Mouse (Mus musculus) lung, embryonic 15.5 days (tissue): ENCODE results near the gene Tcte1. TPM values are rescaled to one million over a fixed set of nuclear protein-coding genes. Genes with fewer than 3 reads are reported as not detected.

ENCODE experiments used
- ATAC-seq: fragments of 200-750 bp; cut with Nextera tagmentation; 2 replicates; pipeline ENCODE4 v1.8.0; 2017; ENCODE audit warnings: moderate number of reproducible peaks, borderline replicate concordance; ENCODE audit not compliant: low FRiP score, low TSS enrichment; ENCODE audit errors: extremely low read depth
- H3K27ac ChIP-seq: fragments of 300-500 bp; sonication (generic); 2 replicates; pipeline ENCODE4 v1.5.1; 2015; ENCODE audit warnings: moderate library complexity, mild to moderate bottlenecking, inconsistent platforms
- H3K27me3 ChIP-seq: fragments of 300-500 bp; sonication (generic); 2 replicates; pipeline ENCODE4 v1.6.1; 2015; ENCODE audit warnings: inconsistent platforms
- H3K36me3 ChIP-seq: fragments of 300-500 bp; sonication (generic); 2 replicates; pipeline ENCODE4 v1.6.1; 2015; ENCODE audit warnings: inconsistent platforms
- H3K4me1 ChIP-seq: fragments of 300-500 bp; sonication (generic); 2 replicates; pipeline ENCODE4 v1.6.1; 2015; ENCODE audit warnings: inconsistent platforms
- H3K4me2 ChIP-seq: fragments of 300-500 bp; sonication (generic); 2 replicates; pipeline ENCODE4 v1.6.1; 2015; ENCODE audit warnings: inconsistent platforms, mild to moderate bottlenecking, moderate library complexity
- H3K4me3 ChIP-seq: fragments of 300-500 bp; sonication (generic); 2 replicates; pipeline ENCODE4 v1.5.1; 2015; ENCODE audit warnings: mild to moderate bottlenecking, inconsistent platforms
- H3K9ac ChIP-seq: fragments of 300-500 bp; sonication (generic); 2 replicates; pipeline ENCODE4 v1.6.1; 2015; ENCODE audit warnings: inconsistent platforms
- H3K9me3 ChIP-seq: fragments of 300-500 bp; sonication (generic); 2 replicates; pipeline ENCODE4 v1.6.1; 2016; ENCODE audit warnings: inconsistent platforms
- WGBS: fragments of 180-500 bp; shearing (Covaris S2); methylation state at CpG from one replicate; pipeline ENCODE4 v1.1.7; 2015; 5-methylcytosine and 5-hydroxymethylcytosine counted together
- polyA plus RNA-seq: library from polyadenylated mRNA; unstranded; fragments of >200 nt; fragmentation: Nextera tagmentation; extraction: Ambion mirVana; gene quantifications from 2 replicates; pipeline ENCODE4 v1.2.1, GENCODE M21; 2015

Gene Tcte1
- polyA plus RNA-seq, 1 experiment from 2014 or later = 0.82 TPM

- H3K4me1 ChIP-seq = no peaks in the 10 kb centered on the region
- H3K4me3 ChIP-seq = no peak overlapping the region
- no peaks in the 10 kb centered on the region for H3K27me3 ChIP-seq
- ATAC-seq = no peak
- no peaks in the 10 kb centered on the region for H3K9me3 ChIP-seq
- 0 out of 2 replicates have a peak, but pooled peaks cover 6% of the 10 kb centered on the region for H3K36me3 ChIP-seq
- H3K27ac ChIP-seq = no peak overlapping the region
- WGBS = 39% methylated on average over 8 of the region's 8 CpGs
- no peak overlapping the region for H3K9ac ChIP-seq
- H3K4me2 ChIP-seq = no peak overlapping the region
Observed at GRCm38 (mm10) chr17:45516488-45516887, 6.7 kb upstream of the Tcte1 start.

- Histone ChIP-seq H3K36me3 (0 out of 2 replicates have a peak, but pooled peaks cover 6% of the 10 kb centered on the region), H3K4me2 (no peak overlapping the region), H3K27ac (no peak overlapping the region), H3K4me3 (no peak overlapping the region), H3K9ac (no peak overlapping the region), H3K27me3 (no peaks in the 10 kb centered on the region), H3K9me3 (no peaks in the 10 kb centered on the region), H3K4me1 (no peaks in the 10 kb centered on the region)
- WGBS = 87% methylated on average over 21 of the region's 21 CpGs
- ATAC-seq = no peak
Observed at GRCm38 (mm10) chr17:45517135-45517534, 6.1 kb upstream of the Tcte1 start.

GRCm38 (mm10) chr17:45517549-45518215 lies 5.6 kb upstream of the Tcte1 start:
- ATAC-seq = no peak
- Histone ChIP-seq H3K27ac (no peak overlapping the region), H3K27me3 (no peaks in the 10 kb centered on the region), H3K4me1 (0 out of 2 replicates have a peak, but pooled peaks cover 4% of the 10 kb centered on the region), H3K36me3 (0 out of 2 replicates have a peak, but pooled peaks cover 6% of the 10 kb centered on the region), H3K9me3 (no peaks in the 10 kb centered on the region), H3K9ac (no peak overlapping the region), H3K4me3 (no peak overlapping the region), H3K4me2 (no peak overlapping the region)
- 87% methylated on average over 28 of the region's 28 CpGs for WGBS

GRCm38 (mm10) chr17:45518766-45519475 lies 4.3 kb upstream of the Tcte1 start:
- no peak overlapping the region for H3K27ac ChIP-seq
- no peak for ATAC-seq
- peaks cover 6% of the 10 kb centered on the region; the same call in 1 of the 2 replicates for H3K27me3 ChIP-seq
- peaks cover 12% of the 10 kb centered on the region; the same call in 1 of the 2 replicates for H3K4me1 ChIP-seq
- 0 out of 2 replicates have a peak, but pooled peaks cover 6% of the 10 kb centered on the region for H3K36me3 ChIP-seq
- no peak overlapping the region for H3K4me3 ChIP-seq
- WGBS = 85% methylated on average over 12 of the region's 12 CpGs
- H3K9me3 ChIP-seq = no peaks in the 10 kb centered on the region
- H3K9ac ChIP-seq = no peak overlapping the region
- H3K4me2 ChIP-seq = no peak overlapping the region

GRCm38 (mm10) chr17:45520136-45520535 lies 3.1 kb upstream of the Tcte1 start:
- Histone ChIP-seq H3K9me3 (no peaks in the 10 kb centered on the region), H3K36me3 (0 out of 2 replicates have a peak, but pooled peaks cover 6% of the 10 kb centered on the region), H3K27ac (no peak overlapping the region), H3K4me2 (no peak overlapping the region), H3K9ac (no peak overlapping the region), H3K4me1 (peaks cover 12% of the 10 kb centered on the region; the same call in 1 of the 2 replicates), H3K4me3 (no peak overlapping the region), H3K27me3 (peaks cover 17% of the 10 kb centered on the region; the same call in 1 of the 2 replicates)
- 77% methylated on average over 11 of the region's 11 CpGs for WGBS
- ATAC-seq = no peak

- H3K4me1 ChIP-seq = peaks cover 12% of the 10 kb centered on the region; the same call in 1 of the 2 replicates
- ATAC-seq = no peak
- H3K9me3 ChIP-seq = no peaks in the 10 kb centered on the region
- H3K4me2 ChIP-seq = no peak overlapping the region
- 56% methylated on average over 4 of the region's 4 CpGs for WGBS
- H3K27ac ChIP-seq = no peak overlapping the region
- no peak overlapping the region for H3K4me3 ChIP-seq
- H3K9ac ChIP-seq = no peak overlapping the region
- peaks cover 39% of the 10 kb centered on the region for H3K27me3 ChIP-seq
- no peaks in the 10 kb centered on the region for H3K36me3 ChIP-seq
Observed at GRCm38 (mm10) chr17:45524961-45525360, 1.7 kb downstream of the Tcte1 start.

- peaks cover 54% of the 10 kb centered on the region for H3K27me3 ChIP-seq
- ATAC-seq = no peak
- H3K9ac ChIP-seq = no peak overlapping the region
- no peak overlapping the region for H3K27ac ChIP-seq
- H3K4me3 ChIP-seq = no peak overlapping the region
- no peaks in the 10 kb centered on the region for H3K9me3 ChIP-seq
- H3K4me1 ChIP-seq = peaks cover 12% of the 10 kb centered on the region; the same call in 1 of the 2 replicates
- WGBS = 20% methylated on average over 5 of the region's 5 CpGs
- H3K4me2 ChIP-seq = no peak overlapping the region
- H3K36me3 ChIP-seq = no peaks in the 10 kb centered on the region
Observed at GRCm38 (mm10) chr17:45526571-45526970, 3.3 kb downstream of the Tcte1 start.

GRCm38 (mm10) chr17:45530346-45530782 lies 7.1 kb downstream of the Tcte1 start:
- 39% methylated on average over 13 of the region's 13 CpGs for WGBS
- H3K9ac ChIP-seq = no peak overlapping the region
- H3K9me3 ChIP-seq = no peaks in the 10 kb centered on the region
- no peak overlapping the region for H3K4me2 ChIP-seq
- no peak overlapping the region for H3K4me3 ChIP-seq
- H3K36me3 ChIP-seq = no peaks in the 10 kb centered on the region
- peaks cover 68% of the 10 kb centered on the region for H3K27me3 ChIP-seq
- no peak for ATAC-seq
- no peak overlapping the region for H3K27ac ChIP-seq
- no peaks in the 10 kb centered on the region for H3K4me1 ChIP-seq

GRCm38 (mm10) chr17:45532896-45533295 lies 9.7 kb downstream of the Tcte1 start:
- Histone ChIP-seq H3K9ac (no peak overlapping the region), H3K27ac (no peak overlapping the region), H3K27me3 (peaks cover 84% of the 10 kb centered on the region), H3K4me2 (no peak overlapping the region), H3K9me3 (no peaks in the 10 kb centered on the region), H3K4me3 (no peak overlapping the region), H3K4me1 (no peaks in the 10 kb centered on the region), H3K36me3 (no peaks in the 10 kb centered on the region)
- WGBS = 48% methylated on average over 15 of the region's 15 CpGs
- no peak for ATAC-seq

- H3K4me3 ChIP-seq = no peak overlapping the region
- no peaks in the 10 kb centered on the region for H3K4me1 ChIP-seq
- H3K4me2 ChIP-seq = no peak overlapping the region
- H3K9ac ChIP-seq = no peak overlapping the region
- no peaks in the 10 kb centered on the region for H3K36me3 ChIP-seq
- H3K27ac ChIP-seq = no peak overlapping the region
- H3K27me3 ChIP-seq = peaks cover 88% of the 10 kb centered on the region
- 13% methylated on average over 5 of the region's 5 CpGs for WGBS
- no peaks in the 10 kb centered on the region for H3K9me3 ChIP-seq
- ATAC-seq = no peak
Observed at GRCm38 (mm10) chr17:45536264-45536663, 13.0 kb downstream of the Tcte1 start.

- 46% methylated on average over 4 of the region's 4 CpGs for WGBS
- ATAC-seq = no peak
Observed at GRCm38 (mm10) chr17:45538394-45538793, 15.2 kb downstream of the Tcte1 start.

GRCm38 (mm10) chr17:45539664-45540063 lies 16.4 kb downstream of the Tcte1 start:
- ATAC-seq = no peak; the same call in 1 of the 2 replicates
- H3K36me3 ChIP-seq = no peaks in the 10 kb centered on the region
- H3K4me1 ChIP-seq = peaks cover 7% of the 10 kb centered on the region
- no peak overlapping the region for H3K4me2 ChIP-seq
- 72% methylated on average over 21 of the region's 21 CpGs for WGBS
- peaks cover 92% of the 10 kb centered on the region for H3K27me3 ChIP-seq
- no peak overlapping the region for H3K27ac ChIP-seq
- no peak overlapping the region for H3K4me3 ChIP-seq
- H3K9me3 ChIP-seq = no peaks in the 10 kb centered on the region
- H3K9ac ChIP-seq = no peak overlapping the region

More at GRCm38 (mm10) chr17:45538394-45538793, 15.2 kb downstream of the Tcte1 start:
- no peaks in the 10 kb centered on the region for H3K4me1 ChIP-seq
- H3K36me3 ChIP-seq = no peaks in the 10 kb centered on the region
- H3K4me3 ChIP-seq = no peak overlapping the region
- H3K27ac ChIP-seq = no peak overlapping the region
- no peak overlapping the region for H3K4me2 ChIP-seq
- H3K9ac ChIP-seq = no peak overlapping the region
- H3K27me3 ChIP-seq = peaks cover 89% of the 10 kb centered on the region
- H3K9me3 ChIP-seq = no peaks in the 10 kb centered on the region
